Mouse (Mus musculus) gastrocnemius, postnatal 14 days (tissue): ENCODE measurements around the gene Wdr59. TPM values are rescaled to one million over a fixed set of nuclear protein-coding genes. Genes with fewer than 3 reads are reported as not detected.
"Not testable (repeated sequence)": the region's sequence is repeated elsewhere in the genome, so short reads cannot be mapped to it uniquely, and the experiment has no call there.

Experiments
- DNase-seq: peaks from one replicate; pipeline ENCODE4 v3.0.0; 2021; ENCODE audit warnings: mixed read lengths
- intact Hi-C: fragments of 180-260 bp; cut with DNase I; formaldehyde crosslinking; loops from one replicate; pipeline ENCODE4 v1.15.1; 2025; ENCODE audit warnings: low total_unique reads
- total RNA-seq, 2 experiments: library from RNA; stranded (reverse); gene quantifications; 2 replicates each; pipeline ENCODE4 v1.2.3; 2021

The Wdr59 gene
- total RNA-seq, 2 experiments from 2014 or later = 8.2 to 9.9 TPM

DNA sequence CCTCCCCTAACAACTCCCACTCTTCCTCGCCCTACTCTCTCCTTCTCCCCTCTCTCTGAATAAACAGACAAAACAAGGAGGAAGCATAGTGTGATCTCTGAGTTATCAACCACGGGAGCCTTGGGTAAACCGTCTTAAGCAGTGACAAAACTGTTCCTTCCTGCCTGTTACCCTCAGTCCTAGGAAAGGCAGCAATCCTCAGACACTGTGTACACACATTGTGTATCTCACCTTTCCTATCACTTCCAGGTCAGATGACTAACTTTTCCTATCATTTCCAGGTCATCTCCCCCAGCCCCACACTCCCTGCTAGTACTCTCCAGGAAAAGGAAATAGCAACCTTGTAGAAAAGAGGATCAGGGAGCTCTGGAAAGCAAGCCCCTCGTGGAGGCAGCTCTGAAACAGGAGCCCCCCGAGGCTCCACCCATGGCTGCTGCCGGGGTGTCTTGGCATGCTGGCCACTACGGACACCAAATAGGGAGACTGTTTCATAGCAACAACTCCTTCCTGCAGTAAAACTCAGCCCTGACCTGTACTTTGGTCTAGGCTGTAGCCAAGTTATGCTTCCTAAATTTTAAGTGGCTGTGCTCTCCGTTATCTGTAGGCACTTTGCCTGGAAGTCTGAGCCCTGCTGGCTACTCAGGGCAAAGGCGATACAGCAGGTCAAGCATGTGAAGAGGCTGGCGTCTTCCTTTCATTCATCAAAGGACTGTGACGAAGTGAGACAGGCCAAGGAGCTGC is 20.0 kb downstream of the Wdr59 start:
- no peak for DNase-seq
- intact Hi-C loops = no loop called here

- DNase-seq, intact Hi-C loops: not testable (repeated sequence)
Measured at GRCm38 (mm10) chr8:111498249-111498648, 23.6 kb downstream of the Wdr59 start.

GRCm38 (mm10) chr8:111496326-111496725 is 25.6 kb downstream of the Wdr59 start:
- intact Hi-C loops = no loop called here
- no peak for DNase-seq

DNA sequence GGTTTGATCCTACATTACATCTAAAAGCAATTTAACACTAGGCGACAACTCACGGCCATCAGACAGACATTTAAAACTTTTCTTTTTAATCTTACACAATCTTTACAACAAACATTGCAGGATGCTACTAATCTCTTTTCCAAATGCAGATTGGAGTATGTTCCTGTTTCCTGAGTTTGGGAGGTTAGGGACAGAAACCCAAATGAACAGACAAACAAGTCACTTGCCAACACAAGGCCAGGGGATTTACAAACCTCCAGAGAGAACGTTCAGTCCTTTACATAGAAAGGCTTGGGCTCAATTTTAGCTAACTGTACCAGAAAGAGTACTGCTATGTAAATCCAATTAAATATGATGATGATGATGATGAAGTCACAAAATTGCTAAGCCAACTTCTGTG is 28.7 kb downstream of the Wdr59 start:
- intact Hi-C loops = no loop called here
- DNase-seq = no peak

GRCm38 (mm10) chr8:111492508-111492907 is 29.4 kb downstream of the Wdr59 start:
- intact Hi-C loops = no loop called here
- peak; percentile 17 for DNase-seq

GRCm38 (mm10) chr8:111491191-111491590 is 30.7 kb downstream of the Wdr59 start:
- DNase-seq = no peak
- intact Hi-C loops = no loop called here

DNA sequence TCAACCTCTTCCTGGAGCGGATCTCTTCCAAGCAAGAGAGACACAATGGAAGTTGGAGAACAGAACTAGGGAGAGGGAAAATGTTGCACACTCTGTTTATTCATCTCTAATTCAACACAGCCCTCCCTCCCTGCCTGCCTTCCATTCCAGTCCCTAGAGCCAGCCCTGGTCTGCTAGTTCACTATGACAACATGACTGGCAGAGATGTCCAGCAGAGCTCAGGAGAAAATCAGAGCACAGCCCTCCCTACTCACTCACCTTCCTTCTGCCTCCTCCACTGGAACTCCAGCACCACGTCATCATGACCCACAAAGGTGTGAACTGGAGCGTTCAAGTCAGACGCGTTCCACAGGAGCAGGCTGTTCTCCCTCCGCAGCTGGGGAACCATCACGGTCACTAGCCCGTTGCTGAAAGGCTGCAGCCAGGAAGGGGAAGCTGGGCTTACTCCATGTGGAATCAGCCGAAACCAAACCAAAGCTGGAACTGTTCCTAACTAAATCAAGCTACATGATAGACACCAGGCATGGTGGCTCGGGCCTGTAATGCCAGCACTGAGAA is 31.8 kb downstream of the Wdr59 start:
- intact Hi-C loops = no loop called here
- no peak for DNase-seq

GRCm38 (mm10) chr8:111480691-111481090 is 41.2 kb downstream of the Wdr59 start:
- no peak for DNase-seq
- intact Hi-C loops = no loop called here

DNA sequence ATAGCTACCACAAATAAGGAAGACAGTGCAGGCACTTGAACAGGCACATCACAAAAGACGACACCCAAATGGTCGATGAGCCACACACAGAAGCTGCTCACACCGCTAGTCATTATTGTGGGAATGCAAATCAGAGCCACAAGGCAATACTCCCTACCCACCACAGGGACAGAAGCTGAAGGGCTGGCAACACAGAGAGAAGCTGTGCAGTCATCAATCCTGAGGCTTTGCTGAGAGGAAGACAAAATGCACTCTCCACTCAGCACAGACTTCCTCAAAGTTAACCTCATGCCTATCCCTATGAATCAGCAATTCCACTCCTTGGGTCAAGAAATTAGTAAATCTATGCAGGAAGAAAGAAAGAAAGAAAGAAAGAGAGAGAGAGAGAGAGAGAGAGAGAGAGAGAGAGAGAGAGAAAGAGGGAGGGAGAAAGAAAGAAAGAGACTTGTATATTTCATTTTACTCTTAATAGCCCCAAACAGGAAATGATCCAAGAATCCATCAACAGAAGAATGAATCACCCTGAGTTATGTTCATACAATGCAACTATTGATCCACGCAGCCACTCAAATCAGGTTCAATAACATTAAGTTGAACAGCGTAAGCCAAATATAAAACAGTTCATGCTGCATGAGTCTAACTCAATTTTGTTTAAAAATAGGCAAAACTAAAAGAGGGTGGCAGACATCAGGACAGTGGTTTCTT is 44.0 kb downstream of the Wdr59 start:
- no peak for DNase-seq
- intact Hi-C loops = no loop called here

DNA sequence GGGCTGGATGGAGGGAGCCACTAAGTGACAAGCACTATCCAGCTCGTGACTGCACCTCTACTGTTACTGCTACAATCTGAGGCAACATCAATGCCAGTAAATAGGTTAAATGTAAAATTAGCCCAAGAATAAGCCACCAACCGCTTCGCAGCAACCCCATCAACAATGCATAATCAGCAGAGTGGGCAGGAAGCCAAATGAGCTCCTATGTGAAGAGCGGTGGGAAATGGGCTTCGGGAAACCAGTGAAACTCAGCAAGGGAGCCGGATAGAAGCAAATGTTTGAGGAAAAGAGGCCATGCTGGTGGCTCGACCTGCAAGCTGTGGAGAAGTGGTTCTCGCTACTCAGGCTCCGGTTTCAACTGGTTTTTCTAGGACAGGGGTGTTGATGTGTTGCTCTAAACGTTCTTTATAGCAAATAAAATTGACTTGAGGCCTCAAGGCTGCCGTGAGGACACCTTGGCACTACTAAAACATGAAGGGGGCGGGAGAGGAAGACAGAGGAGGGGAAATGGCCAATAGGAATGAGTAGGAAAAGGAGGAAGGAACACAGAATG is 50.3 kb downstream of the Wdr59 start:
- intact Hi-C loops = no loop called here

DNA sequence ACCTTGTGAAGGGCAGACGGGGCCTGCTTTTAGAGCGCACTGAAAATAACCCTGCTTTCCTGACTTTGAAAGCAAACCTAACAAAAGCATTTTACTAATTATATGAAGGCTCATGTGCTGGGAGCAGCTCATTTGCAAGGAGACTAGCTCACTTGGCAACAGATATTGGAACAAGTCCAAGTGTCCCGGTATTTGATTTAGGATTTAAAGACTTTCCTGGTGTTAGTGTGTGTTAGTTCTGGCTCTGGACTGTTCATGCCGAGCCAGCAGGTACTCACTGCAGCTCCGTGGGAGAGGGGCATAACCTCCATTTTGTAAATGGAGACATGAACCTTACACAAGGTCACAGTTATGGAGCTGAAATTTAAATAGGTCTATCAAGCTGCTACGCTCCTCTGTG is 52.9 kb downstream of the Wdr59 start:
- intact Hi-C loops = no loop called here
- DNase-seq = no peak

More for the DNA sequence above, 50.3 kb downstream of the Wdr59 start:
- DNase-seq = no peak

DNA sequence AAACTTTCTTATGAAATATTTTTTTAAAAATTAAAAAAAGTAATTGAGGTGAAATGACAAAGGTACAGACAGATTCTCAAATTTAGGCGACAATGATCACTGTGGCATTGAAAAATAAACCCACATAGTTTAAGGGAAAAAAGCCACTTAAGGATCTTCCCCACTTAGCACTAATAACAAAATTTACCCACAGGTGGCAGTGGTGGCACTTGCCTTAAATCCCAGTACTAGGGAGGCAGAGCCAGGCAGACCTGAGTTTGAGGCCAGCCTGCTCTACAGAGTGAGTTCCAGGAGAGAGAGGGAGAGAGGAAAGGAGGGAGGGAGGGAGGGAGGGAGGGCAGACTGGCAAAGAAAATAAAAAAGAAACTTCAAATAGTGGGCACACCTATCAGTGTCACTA is 56.6 kb downstream of the Wdr59 start:
- DNase-seq = no peak
- intact Hi-C loops = no loop called here

- intact Hi-C loops = no loop called here
- DNase-seq = peak; percentile 55
Measured at GRCm38 (mm10) chr8:111464526-111464925, 57.4 kb downstream of the Wdr59 start.

GRCm38 (mm10) chr8:111449671-111450070 is 72.2 kb downstream of the Wdr59 start:
- intact Hi-C loops = no loop called here
- no peak for DNase-seq

DNA sequence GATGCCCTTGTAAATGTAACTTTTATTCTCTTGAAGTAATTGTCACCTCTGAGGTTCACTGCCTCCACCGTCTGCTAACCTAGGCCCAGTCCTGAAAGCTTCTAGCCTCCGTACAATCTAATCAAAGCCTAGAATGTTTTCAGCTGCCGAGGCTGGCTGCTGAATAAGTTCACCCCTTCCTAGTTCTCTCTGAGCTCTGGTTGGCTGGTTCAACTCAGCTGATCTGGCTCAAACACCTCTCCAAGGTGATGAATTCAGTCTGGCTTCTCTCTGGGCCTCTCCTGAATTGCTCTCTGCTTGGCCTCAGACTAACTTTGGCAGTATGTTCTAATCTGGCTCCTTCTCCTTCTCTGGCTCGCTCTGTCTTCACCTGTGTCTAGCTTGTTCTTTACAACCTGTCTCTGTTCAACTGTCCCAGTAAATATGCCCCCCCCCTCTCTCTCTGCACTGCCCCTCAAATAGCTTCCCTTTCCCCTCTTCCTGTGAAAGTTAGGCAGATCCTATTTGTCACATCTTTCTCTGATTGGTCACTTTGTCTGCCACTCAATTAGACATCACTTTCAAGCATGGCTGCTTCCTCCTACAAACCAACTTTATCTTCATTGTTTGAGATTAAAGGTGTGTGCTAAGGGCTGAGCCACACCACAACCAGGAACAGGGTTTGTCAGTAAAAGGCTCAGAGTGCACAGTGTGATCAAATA is 75.8 kb downstream of the Wdr59 start:
- intact Hi-C loops = no loop called here
- no peak for DNase-seq

DNA sequence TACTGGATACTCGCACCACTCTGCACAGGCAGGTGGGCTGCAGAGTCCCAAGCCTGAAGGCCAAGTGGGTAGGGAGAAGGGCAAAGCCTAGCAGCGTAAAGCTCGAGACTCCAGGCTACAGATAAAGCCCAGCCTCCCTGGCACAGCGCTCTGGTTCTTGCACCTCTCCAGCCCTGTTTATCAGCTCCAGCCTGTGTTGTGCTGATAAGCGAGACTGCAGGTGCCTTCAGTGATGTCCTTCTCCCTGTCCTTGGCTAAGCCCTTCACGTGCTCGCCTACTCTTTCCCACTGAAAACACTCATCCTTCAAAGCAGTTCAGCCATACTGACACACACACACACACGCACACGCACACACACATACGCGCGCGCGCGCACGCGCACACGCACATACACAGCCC is 76.3 kb downstream of the Wdr59 start:
- DNase-seq = no peak
- intact Hi-C loops = no loop called here

DNA sequence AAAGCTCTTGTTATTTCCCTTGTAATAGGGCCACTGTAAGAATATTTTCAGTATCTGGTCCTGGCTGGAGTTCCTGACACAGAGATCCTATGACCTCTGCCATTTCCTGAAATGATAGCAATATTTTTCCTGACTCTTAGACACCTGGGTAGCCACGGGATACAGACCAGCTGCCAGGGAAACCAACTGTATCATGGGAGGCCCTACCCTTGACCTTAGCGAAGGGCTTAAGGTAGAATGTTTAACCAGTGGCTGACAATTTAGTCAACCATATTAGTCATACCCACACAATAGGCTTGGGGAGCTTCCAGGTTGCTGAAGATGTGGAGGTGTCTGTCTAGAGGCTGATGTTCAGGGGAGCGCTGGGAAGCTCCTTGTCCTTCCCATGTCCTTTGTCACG is 77.6 kb downstream of the Wdr59 start:
- intact Hi-C loops = no loop called here
- DNase-seq = no peak

GRCm38 (mm10) chr8:111439189-111439588 is 82.7 kb downstream of the Wdr59 start:
- intact Hi-C loops = loop anchor here (2.0 kb wide), 1 partner anchor 96 kb away; no protein-coding TSS in a partner anchor
- peak; percentile 44 for DNase-seq

DNA sequence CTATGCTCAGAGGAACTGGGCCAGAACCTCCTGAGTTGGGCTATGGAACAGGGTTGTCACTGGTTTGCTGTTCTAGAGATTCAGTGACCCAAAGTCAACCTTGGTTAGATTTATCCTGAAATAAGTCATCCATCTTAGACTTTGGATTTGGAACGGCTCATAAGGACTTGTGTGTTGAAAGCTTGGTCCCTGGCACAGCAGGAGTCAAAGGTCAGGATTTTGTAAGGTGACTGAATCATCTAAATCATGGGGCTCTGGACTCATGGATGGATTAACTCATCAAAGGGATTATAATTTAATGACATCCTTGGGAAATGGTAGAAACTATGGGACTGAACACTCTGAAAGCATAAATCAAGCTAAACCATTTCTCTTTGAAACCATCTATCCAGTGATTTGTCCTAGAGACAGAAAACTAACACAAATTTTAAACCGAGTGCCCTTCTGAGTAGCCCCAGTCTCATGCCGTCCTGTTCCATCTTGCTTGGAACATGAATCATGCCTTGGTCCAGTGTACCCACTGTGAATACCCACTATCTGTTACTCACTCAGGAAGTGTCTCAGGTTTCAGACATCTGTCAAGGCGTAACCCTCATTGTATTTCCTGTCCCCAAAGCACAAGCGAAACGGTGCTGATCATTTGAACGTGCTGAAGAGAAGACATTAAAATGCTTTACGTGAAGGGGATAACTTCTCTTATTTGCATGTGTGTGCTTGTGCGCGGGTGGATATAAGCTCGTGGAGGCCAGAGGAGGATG is 86.6 kb downstream of the Wdr59 start:
- DNase-seq = no peak
- intact Hi-C loops = no loop called here
